Mouse (Mus musculus) intestine, embryonic 14.5 days (tissue): ENCODE measurements around the gene Tmem151a. TPM values are rescaled to one million over a fixed set of nuclear protein-coding genes. Genes with fewer than 3 reads are reported as not detected.
"Not testable (repeated sequence)": the region's sequence is repeated elsewhere in the genome, so short reads cannot be mapped to it uniquely, and the experiment has no call there.

Experiments used
- ATAC-seq: fragments of 200-750 bp; cut with Nextera tagmentation; replicated peaks from 2 replicates; pipeline ENCODE4 v1.8.0; 2017; ENCODE audit warnings: low read depth, moderate number of reproducible peaks, moderate TSS enrichment, moderate library complexity; ENCODE audit not compliant: low FRiP score, low TSS enrichment
- DNase-seq: peaks from one replicate; pipeline ENCODE4 v3.0.0-alpha.2; 2018; ENCODE audit warnings: low spot score
- H3K27ac ChIP-seq: fragments of 300-500 bp; sonication (generic); 2 replicates; pipeline ENCODE4 v1.5.1; 2014; ENCODE audit warnings: low read depth, mild to moderate bottlenecking, control low read depth
- H3K27me3 ChIP-seq: fragments of 300-500 bp; sonication (generic); replicated peaks from 2 replicates; pipeline ENCODE4 v1.6.1; 2014; ENCODE audit warnings: low read length, control low read depth; ENCODE audit not compliant: control insufficient read depth, insufficient read depth
- H3K36me3 ChIP-seq: fragments of 300-500 bp; sonication (generic); 2 replicates; pipeline ENCODE4 v1.6.1; 2014; ENCODE audit warnings: low read length, control low read depth; ENCODE audit not compliant: control insufficient read depth, insufficient read depth
- H3K4me1 ChIP-seq: fragments of 300-500 bp; sonication (generic); replicated peaks from 2 replicates; pipeline ENCODE4 v1.6.1; 2014; ENCODE audit warnings: low read length, control low read depth, mixed read lengths; ENCODE audit not compliant: control insufficient read depth, insufficient read depth
- H3K4me2 ChIP-seq: fragments of 300-500 bp; sonication (generic); 2 replicates; pipeline ENCODE4 v1.6.1; 2014; ENCODE audit warnings: low read length
- H3K4me3 ChIP-seq: fragments of 300-500 bp; sonication (generic); 2 replicates; pipeline ENCODE4 v1.5.1; 2014; ENCODE audit warnings: low read depth, low read length, control low read depth, mixed read lengths
- H3K9ac ChIP-seq: fragments of 300-500 bp; sonication (generic); 2 replicates; pipeline ENCODE4 v1.6.1; 2014; ENCODE audit warnings: mild to moderate bottlenecking, low read length
- H3K9me3 ChIP-seq: fragments of 300-500 bp; sonication (generic); 2 replicates; pipeline ENCODE4 v1.6.1; 2016; ENCODE audit warnings: low read length, control low read depth; ENCODE audit not compliant: control insufficient read depth
- WGBS: fragments of 180-500 bp; shearing (Covaris S2); extraction: QIAGEN DNeasy Blood & Tissue Kit; methylation state at CpG from one replicate; pipeline ENCODE4 v1.1.7; 2014; 5-methylcytosine and 5-hydroxymethylcytosine counted together
- polyA plus RNA-seq: library from polyadenylated mRNA; unstranded; fragments of >200 nt; fragmentation: Nextera tagmentation; extraction: Ambion mirVana; gene quantifications from 2 replicates; pipeline ENCODE4 v1.2.1, GENCODE M21; 2014

Gene Tmem151a
- polyA plus RNA-seq, 1 experiment from 2014 or later = 8.2 TPM

GRCm38 (mm10) chr19:5087884-5088728, 2.8 kb upstream of the Tmem151a start, which contains the start of gene Yif1a:
Gene Yif1a, plus strand, starts transcription at chr19:5088538.
- DNase-seq (peak; percentile 99), ATAC-seq (peak; percentile 89)
- Histone ChIP-seq H3K36me3 (peaks cover 29% of the 10 kb centered on the region), H3K4me1 (peaks cover 10% of the 10 kb centered on the region), H3K27me3 (peaks cover 35% of the 10 kb centered on the region), H3K4me2 (peak within 1 kb of the TSS; percentile 93), H3K9ac (peak within 1 kb of the TSS; percentile 69), H3K4me3 (peak within 1 kb of the TSS; percentile 87), H3K9me3 (no peaks in the 10 kb centered on the region), H3K27ac (peak within 1 kb of the TSS; percentile 74)
- WGBS = under 1% methylated on average over 58 of the region's 58 CpGs

DNA sequence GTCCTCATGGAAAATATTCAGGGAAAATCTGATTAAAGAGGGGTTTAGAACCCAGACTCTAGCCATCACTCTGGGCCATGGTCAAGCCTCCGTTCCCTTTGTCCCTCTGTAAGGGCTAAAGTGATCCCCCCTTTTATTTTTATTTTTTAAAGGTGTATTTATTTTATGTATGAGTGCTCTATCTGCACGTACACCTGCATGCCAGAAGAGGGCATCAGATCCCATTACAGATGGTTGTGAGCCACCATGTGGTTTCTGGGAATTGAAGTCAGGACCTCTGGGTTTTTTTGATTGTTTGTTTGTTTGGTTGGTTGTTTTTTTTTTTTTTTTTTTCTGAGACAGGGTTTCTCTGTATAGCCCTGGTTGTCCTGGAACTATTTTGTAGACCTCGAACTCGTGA, 1.2 kb upstream of the Tmem151a start:
- H3K27ac ChIP-seq, H3K9me3 ChIP-seq, DNase-seq, H3K4me2 ChIP-seq, H3K4me1 ChIP-seq, ATAC-seq, H3K9ac ChIP-seq, H3K4me3 ChIP-seq: not testable (repeated sequence)
- Histone ChIP-seq H3K36me3 (peaks cover 17% of the 10 kb centered on the region), H3K27me3 (peaks cover 50% of the 10 kb centered on the region)
- 59% methylated on average over 4 of the region's 4 CpGs for WGBS

GRCm38 (mm10) chr19:5084834-5085144, 542 bp downstream of the Tmem151a start:
- ATAC-seq = no peak
- Histone ChIP-seq H3K27me3 (peaks cover 68% of the 10 kb centered on the region), H3K4me2 (peak overlapping the region; percentile 68), H3K27ac (no peak overlapping the region), H3K9ac (peak overlapping the region; percentile 25; the same call in 1 of the 2 replicates), H3K36me3 (peaks cover 4% of the 10 kb centered on the region), H3K4me1 (peaks cover 10% of the 10 kb centered on the region), H3K4me3 (peak overlapping the region; percentile 37), H3K9me3 (no peaks in the 10 kb centered on the region)
- no peak for DNase-seq
- WGBS = 2% methylated on average over 15 of the region's 15 CpGs

GRCm38 (mm10) chr19:5083961-5084833, 1.1 kb downstream of the Tmem151a start:
- ATAC-seq = no peak
- H3K36me3 ChIP-seq = no peaks in the 10 kb centered on the region
- 59% methylated on average over 3 of the region's 3 CpGs for WGBS
- H3K27ac ChIP-seq = no peak overlapping the region
- H3K9me3 ChIP-seq = no peaks in the 10 kb centered on the region
- no peak for DNase-seq
- H3K4me3 ChIP-seq = peak overlapping the region; percentile 37
- H3K9ac ChIP-seq = no peak overlapping the region
- H3K4me1 ChIP-seq = peaks cover 7% of the 10 kb centered on the region
- peaks cover 72% of the 10 kb centered on the region for H3K27me3 ChIP-seq
- H3K4me2 ChIP-seq = no peak overlapping the region

DNA sequence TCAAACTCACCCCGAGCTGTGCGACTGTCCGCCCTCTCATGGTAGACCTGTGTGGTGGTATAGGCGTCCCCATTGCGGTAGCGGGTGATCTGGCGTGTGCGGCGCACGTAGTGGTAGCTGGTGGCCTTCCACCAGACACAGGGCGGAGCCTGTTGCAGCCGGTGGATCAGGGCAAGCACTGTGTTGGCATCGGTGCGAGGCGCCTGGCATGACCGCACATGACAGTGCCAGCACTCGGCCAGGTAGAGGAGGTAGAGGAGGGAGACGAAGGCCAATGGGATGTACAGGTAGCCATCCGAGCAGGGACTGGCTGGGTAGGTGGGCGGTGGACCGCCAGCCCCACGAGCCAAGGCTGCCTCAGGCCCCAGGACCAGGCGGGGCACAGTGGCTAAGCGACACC, 2.7 kb downstream of the Tmem151a start:
- no peak for ATAC-seq
- Histone ChIP-seq H3K4me3 (no peak overlapping the region), H3K27me3 (peaks cover 72% of the 10 kb centered on the region), H3K27ac (no peak overlapping the region), H3K4me2 (no peak overlapping the region), H3K9ac (no peak overlapping the region), H3K36me3 (no peaks in the 10 kb centered on the region), H3K4me1 (0 out of 2 replicates have a peak, but pooled peaks cover 2% of the 10 kb centered on the region), H3K9me3 (no peaks in the 10 kb centered on the region)
- DNase-seq = no peak
- 63% methylated on average over 24 of the region's 24 CpGs for WGBS

DNA sequence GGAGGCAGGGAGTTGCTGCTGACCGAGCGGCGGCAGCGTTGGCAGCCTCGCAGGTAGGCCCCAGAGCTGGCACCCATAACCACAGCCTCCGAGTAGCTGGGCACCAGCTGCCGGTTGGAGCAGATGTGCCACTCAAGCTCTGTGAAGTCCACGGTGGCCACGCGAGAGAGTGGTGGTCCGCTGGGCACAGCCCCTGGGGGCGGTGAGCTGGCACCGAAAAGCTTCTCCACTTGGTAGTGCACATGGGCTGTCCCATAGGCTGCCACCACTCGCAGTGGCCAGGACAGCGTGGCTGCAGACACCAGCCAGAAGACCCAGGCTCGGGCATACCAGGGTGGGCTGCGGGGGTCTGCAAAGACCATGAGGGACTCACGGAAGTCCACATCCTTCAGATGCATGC, 3.3 kb downstream of the Tmem151a start:
- Histone ChIP-seq H3K27ac (no peak overlapping the region), H3K4me1 (no peaks in the 10 kb centered on the region), H3K36me3 (no peaks in the 10 kb centered on the region), H3K4me2 (no peak overlapping the region), H3K9ac (no peak overlapping the region), H3K27me3 (peaks cover 72% of the 10 kb centered on the region), H3K4me3 (no peak overlapping the region), H3K9me3 (no peaks in the 10 kb centered on the region)
- ATAC-seq (no peak), DNase-seq (no peak)
- 57% methylated on average over 18 of the region's 18 CpGs for WGBS

DNA sequence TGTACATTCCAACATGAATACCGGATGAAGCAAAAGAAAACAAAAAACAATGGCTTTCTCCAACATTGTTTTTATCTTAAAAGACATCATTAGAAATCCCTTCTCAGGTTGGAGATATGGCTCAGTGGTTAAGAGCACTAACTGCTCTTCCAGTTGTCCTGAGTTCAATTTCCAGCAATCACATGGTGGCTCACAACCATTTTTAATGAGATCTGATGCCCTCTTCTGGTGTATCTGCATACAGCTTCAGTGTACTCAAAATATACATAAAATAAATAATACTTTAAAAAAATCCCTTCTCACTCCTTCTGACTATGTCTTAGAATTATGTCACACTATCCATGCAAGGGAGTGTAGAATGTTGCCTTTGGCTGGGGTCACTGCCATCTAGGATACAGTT, 6.1 kb downstream of the Tmem151a start:
- Histone ChIP-seq H3K4me1 (no peaks in the 10 kb centered on the region), H3K9me3 (no peaks in the 10 kb centered on the region), H3K27me3 (peaks cover 49% of the 10 kb centered on the region), H3K4me2 (no peak overlapping the region), H3K4me3 (no peak overlapping the region), H3K9ac (no peak overlapping the region), H3K27ac (no peak overlapping the region), H3K36me3 (no peaks in the 10 kb centered on the region)
- DNase-seq (no peak), ATAC-seq (no peak)
- WGBS = 93% methylated on average over 1 of the region's 1 CpGs

GRCm38 (mm10) chr19:5073518-5073917, 11.8 kb downstream of the Tmem151a start:
- Histone ChIP-seq H3K27ac (no peak overlapping the region), H3K4me2 (no peak overlapping the region), H3K4me1 (peaks cover 19% of the 10 kb centered on the region), H3K9ac (no peak overlapping the region), H3K9me3 (no peaks in the 10 kb centered on the region), H3K36me3 (no peaks in the 10 kb centered on the region), H3K27me3 (no peaks in the 10 kb centered on the region; the same call in 1 of the 2 replicates), H3K4me3 (no peak overlapping the region)
- 25% methylated on average over 5 of the region's 5 CpGs for WGBS
- no peak for DNase-seq
- no peak for ATAC-seq
